Mouse (Mus musculus): ENCODE results near the gene Frmd6.

The Frmd6 gene

DNA sequence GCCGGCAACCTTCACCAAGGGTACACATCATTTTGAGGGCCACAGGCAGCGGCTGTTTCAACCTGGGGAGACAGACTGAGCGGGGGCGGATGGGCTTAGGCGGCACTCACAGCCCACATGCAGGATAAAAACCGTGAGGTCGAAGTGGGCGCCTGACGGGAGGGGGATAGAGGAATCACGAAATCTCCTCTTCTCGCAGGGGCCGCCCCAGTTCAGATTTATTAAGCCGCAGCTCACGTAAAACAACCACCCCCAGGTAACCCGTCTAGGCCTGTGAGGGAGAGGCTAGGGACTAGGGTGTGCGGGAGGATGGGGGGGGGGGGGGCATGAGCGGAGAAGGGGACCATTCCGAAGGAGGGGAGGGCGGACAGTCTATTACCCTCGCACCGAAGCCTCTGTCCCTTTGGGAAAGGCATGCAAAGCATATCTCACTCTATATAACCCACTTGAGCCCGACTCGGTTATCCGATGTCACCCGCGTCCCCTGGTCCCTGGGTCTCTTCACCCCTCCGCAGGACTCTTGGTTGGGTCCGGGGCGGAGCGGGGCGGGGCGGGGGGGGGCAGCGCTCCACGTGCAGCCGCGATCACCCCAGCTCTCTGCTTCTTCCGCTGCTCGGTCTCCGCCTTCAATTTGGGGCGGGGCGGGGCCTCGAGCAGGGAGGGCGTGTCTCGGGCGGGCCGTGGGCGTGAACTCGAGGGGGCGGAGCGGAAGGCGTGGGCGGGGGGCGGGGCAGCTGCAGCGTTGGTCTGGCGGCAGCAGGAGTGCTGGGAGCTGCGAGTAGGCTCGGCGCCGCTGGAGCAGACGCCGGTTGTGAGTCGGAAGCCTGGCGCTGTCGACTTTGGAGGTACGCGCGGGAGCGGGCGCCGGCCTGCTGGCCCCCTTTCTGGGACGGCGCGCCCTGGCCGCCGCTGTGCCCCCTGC is at the start of gene Frmd6:
TSS of gene Frmd6 (plus strand) at position 786 of the 922 bp plus-strand sequence.
- in situ Hi-C loops (cut with MboI; ENCODE audit: unreplicated experiment in 2 of 2) = loop anchor here (10.0 to 25.0 kb wide), 3 partner anchors 80 to 1638 kb away; partner anchors contain the start of genes Jkamp (in 2 of the 2), L3hypdh (in 2 of the 2), Dnaaf2 (in 1 of the 2) and Gm49383 (in 1 of the 2)

DNA sequence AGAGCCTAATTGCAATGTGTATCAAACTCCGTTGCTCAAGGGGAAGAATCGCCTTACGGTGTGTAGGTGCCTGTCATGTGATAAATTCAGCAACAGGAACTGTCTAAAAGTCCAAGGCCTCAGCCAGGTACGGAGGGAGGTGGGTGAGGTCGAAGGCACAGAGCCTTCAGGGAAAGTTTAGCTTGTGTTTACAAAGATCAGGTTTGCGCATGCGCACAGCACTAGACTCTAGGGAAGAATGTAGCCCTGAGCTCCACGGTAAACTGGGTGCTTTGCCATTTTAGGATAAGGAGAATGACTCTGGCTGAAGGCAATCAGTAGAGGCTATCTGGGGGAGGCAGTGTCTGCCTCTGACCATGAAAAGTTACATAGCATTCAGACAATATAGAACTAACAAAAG is 49.7 kb upstream of the Frmd6 start:
- in situ Hi-C loops (cut with MboI; ENCODE audit: unreplicated experiment in 2 of 2) = no loop called here

DNA sequence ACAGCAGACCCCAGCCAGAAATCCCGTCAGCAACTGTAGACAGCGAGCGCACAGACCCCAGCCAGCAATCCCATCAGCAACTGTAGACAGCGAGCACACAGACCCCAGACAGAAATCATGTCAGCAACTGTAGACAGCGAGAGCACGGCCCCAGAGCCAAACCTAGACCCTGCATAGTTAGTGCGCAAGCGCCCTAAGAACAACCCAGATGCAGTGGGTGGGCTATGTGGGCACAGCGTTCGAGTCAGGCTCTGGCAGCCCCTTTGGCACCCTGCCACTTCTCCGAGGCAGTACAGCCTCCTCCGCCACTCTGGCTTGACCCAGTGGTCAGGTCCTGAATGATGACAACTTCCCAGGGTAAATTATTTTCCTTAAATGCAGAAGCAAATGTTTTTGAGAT is 48.6 kb upstream of the Frmd6 start:
- in situ Hi-C loops (cut with MboI; ENCODE audit: unreplicated experiment in 2 of 2) = no loop called here

DNA sequence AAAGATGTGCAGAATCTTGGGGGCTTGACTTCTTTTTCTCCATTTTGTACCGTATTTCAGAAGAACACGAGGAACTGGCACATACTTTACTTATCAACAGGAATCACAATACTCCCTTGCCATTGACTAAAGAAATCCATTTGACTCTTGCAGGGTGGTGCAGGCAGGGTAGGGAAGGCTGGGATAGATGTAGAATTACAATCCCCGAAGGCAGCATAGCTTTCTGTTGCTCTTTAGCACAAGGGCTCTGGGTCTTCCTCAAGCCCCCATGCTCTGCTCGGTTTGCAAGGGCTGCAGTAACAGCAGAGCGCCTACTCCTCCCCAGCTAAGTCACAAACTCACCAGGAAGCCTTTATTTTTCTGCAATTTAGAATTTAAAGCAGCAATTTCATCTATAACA is 47.8 kb upstream of the Frmd6 start:
- in situ Hi-C loops (cut with MboI; ENCODE audit: unreplicated experiment in 2 of 2) = no loop called here

DNA sequence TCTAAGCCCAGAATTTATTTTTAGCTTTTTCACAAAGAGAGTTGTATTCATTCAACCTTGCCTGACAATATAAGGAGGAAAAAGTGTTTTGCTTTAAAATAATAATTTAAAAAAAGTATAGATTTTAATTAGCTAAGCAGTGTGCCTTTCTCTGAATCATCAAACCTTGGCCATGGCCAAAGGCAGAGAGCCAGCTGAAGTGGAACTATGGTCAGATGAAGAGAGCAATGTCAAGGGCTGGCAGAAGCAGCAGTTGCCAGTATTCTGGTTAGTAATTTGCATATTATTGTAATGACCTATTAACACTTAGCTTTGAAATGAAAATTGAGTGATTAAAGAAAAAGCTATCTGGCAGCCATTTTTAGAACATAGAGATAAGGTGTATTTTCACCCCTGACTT is 47.4 kb upstream of the Frmd6 start:
- in situ Hi-C loops (cut with MboI; ENCODE audit: unreplicated experiment in 2 of 2) = no loop called here

DNA sequence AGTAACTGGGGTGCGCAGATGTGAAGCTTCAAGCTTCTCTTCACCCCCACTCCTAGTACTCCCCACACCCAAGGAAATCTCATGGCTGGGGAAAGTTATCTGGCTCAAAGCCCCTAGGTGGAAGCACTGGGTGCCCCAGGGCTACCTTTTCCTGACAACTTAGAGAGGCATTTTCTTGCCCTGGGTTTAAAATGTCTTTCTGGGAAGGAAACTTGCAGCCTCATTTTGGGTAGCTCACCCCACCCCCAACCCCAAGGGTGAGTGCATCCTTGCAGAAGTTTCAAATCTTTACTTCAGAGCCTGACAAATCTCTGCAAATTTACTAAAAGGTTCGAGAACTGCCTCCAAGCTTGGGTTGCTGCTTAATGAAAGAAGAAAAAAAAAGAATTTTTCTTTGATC is 47.0 kb upstream of the Frmd6 start:
- in situ Hi-C loops (cut with MboI; ENCODE audit: unreplicated experiment in 2 of 2) = no loop called here

DNA sequence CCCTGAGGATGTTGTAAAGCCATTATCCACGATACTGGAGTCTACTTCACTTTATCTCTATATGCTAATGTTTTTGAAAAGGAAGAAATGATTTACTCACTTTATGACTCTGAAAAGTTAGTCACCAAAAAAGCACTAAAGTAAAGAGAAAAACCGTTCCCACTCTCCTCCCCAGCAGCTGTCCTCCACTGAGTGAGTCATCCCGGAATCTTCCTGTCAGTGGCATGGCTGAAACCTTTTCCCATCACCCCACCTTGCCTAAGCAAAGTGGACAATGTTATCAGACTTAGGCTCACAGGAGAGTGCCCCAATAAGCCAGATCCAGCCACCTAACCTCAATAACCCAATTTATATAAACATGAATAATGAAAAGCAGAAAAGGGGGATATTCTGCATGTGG is 46.6 kb upstream of the Frmd6 start:
- in situ Hi-C loops (cut with MboI; ENCODE audit: unreplicated experiment in 2 of 2) = no loop called here

DNA sequence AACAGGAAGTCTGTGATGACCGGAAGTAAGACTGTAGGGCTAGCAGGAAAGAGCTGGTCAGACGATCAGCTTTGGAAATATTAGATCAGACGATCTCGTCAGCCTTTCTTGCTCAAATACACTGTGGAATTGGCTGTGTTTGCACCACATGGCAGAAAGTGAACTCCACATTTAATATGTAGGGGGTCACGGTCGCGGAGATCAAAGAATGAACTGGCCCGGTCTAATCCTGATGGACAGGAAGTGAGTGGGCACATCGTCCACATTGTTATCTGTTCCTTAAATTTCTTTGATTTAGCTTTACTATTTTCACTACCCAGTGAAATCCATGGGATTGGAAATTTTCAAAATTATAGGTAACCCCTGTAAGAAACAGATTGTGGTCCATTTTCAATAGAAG is 42.3 kb upstream of the Frmd6 start:
- in situ Hi-C loops (cut with MboI; ENCODE audit: unreplicated experiment in 2 of 2) = no loop called here

DNA sequence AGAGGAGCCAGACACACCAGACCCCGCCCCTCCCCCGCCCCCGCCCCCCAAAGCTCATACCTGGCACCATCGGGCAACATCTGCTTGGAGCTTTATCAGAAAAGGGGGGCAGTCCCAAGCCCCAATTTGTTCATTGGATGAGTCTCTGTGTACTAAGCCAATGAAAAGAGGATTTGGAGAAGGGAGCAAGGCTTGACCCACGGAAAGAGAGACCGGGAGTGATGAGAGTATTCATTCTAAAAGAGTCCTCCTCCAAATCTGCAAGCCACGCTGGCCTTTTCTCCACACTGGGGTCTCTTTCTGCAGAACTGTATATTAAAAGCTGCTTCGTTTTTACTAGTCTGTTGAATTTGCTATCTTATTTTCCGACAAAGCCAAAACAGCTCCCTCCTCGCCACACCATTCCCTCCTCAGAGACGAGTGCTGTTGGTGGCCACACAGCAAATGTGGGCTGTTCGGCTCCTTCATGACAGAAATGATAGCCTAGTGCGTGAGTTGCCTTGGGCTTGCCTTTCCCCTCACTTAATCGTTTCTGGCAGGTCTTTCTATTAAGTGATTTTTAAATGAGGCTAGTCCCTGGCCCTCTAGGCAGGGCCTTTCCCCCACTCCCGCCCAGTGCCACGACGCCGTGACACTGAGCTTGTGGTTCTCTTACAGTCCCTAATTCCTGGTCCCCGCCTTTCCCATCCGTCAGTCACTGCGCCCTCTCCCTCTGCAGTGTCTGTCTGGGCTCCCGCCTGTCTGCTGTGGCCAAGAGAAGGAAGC is 41.7 kb upstream of the Frmd6 start:
- in situ Hi-C loops (cut with MboI; ENCODE audit: unreplicated experiment in 2 of 2) = no loop called here

DNA sequence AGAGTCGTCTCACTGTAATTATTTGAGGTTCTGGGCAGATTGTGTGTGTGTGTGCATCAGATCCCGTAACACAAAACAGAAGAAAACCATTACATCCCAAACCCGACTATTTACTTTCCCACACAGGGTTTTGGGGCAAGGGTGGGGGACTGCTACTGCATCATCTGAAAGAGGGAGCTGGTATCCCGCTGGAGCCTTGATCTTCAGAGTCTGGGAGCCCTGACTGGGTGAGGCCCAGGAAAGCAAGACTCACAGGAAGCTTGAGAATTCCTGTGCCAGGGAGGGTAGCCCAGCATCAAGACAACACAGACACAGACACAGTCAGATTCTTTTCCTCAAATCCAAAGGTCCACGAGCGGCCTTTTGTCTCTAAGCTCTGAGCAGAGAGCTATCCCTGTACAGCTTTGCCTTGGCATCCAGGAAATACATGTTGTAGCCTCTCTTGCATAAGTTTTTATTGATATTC is 41.0 kb upstream of the Frmd6 start:
- in situ Hi-C loops (cut with MboI; ENCODE audit: unreplicated experiment in 2 of 2) = no loop called here

DNA sequence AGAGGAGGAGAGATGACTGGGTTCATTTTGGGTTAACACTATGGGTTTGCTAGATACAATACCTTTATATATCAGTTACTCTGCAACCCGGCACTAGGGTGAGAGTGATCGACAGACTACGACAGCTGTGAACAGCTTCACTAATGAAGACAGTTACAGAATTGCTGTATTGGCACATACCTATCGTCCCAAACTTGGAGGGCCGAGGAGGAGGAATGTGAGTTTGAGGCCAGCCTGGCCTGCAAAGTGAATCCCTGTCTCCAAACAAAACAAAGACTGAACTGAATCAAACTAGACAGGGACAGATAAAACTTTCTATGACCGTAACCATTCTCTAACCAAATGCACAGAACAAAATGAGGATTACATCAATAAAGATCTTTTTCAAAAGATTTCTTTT is 36.0 kb upstream of the Frmd6 start:
- in situ Hi-C loops (cut with MboI; ENCODE audit: unreplicated experiment in 2 of 2) = no loop called here

DNA sequence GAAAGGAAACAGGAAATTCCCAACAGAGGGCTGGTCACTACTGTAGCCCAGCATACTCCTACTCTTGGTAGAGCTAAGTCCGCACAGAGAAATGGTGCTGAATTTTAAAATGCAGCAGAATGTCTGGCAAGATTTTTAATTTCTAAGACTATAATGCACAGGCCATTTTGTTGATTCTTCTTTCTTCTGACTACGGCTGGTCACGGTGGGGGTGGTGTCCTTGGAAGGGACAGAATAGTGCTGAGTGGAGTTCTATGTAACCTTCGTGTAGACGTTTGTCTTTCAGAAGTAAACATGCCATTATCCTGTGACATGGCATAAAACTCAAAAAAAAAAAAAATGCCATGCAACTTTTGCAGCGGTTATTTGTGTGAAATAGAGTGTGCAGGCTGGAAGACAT is 32.0 kb upstream of the Frmd6 start:
- in situ Hi-C loops (cut with MboI; ENCODE audit: unreplicated experiment in 2 of 2) = no loop called here

DNA sequence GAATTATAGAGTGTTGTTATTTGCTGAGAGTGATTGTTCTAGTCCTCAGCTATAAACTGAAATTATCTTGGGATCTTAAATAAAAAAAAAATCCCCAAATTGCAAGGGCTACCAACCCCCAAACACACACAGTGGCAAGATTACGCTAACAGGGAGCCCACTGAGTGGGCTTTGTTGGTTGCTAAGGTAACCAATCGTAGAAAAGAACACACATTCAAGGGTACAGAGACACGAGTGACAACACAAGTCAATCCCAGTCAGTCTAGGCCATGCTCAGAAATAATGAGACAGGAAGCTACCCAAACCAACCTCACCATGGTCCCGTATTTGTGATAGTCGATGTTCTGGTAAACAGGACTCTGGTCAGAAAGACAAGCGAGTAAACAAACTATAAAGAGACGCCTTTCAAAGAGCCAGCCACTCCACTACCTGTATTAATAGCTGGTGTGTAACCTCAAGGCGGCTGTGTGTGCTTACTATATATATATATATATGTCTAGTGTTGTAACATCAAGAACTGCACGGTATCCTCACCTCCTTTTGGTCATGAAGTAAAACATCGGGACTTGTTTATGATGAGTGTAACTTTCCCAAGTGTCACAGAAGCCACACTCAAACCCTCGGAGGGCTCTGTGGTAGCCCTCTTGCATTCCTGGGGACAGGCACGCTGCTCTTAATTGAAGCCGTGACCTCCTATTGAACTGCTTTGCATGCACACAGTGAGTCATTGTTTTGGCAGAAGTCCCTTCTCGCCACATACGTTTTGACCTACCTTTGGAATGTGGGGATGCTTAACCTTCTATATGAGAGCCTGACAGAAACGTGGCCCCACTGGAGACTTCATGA is 30.5 kb upstream of the Frmd6 start:
- in situ Hi-C loops (cut with MboI; ENCODE audit: unreplicated experiment in 2 of 2) = no loop called here

DNA sequence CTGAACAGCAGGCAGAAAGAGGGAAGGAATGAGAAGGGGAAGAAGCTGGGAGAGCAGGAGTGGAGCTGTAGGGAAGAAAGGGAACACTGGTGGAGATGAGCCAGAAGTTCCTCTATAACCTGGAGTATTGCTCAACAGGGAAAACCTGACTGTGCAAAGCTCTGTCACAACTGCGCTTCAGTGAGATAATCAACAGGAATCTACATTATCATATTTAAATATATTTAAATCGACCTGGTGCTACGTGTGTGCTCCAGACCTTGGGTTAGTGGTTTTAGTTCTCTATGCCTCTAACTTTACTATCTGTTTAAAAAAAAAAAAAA is 30.0 kb upstream of the Frmd6 start:
- in situ Hi-C loops (cut with MboI; ENCODE audit: unreplicated experiment in 2 of 2) = no loop called here

DNA sequence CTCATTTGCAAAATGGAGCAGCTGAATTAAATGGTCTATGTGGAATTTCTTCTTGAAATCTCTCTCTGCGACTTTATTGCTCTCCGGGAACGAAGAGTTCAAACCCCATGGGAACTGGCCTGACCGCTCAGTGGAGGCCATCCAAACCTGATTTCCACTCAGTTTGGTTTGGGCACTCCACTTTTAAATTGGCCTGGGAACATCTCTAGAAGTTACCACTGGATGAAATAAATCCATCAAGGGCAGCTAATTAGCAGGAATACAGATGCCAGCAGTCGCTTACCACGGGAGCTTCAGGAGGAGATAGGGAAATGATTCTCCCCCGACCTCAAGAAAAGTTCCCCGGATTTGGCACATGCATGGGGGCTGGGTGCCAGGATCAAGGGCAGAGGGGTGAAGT is 26.8 kb upstream of the Frmd6 start:
- in situ Hi-C loops (cut with MboI; ENCODE audit: unreplicated experiment in 2 of 2) = no loop called here

DNA sequence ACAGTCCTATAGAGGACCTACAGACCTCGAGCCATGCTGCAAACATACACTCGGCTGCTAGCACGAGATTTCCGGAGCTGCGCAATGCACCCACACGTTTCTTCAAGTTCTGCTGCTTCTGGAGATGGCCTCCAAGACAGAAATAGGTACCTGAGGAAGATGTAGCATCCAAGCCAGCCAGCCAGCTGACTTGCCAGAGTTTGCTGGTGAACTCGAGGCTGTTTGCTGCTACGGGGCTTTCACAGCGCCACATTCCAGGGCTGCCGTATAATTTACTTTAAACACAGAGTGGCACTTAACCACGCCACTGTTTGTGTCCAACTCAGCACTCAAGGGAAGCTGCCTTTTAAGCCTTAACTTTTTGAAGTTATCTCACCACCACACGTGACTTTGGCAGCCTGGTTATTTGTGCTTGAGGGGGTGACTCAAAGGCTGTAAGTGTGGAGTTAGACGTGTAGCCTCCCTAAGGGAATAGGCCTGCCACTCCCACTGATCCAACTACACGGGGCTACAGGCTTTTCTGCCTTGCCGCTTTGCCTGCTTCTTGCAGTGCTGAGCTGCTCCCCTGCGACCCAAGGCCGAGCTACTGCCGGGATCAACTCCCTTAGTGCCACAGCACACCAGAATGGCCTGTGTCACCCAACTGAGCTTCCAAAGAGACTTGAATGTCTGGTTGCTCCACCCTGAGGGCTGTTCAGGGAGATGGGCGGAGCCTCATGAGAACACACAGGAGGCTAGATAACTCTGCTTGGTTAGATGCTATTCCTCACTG is 25.9 kb upstream of the Frmd6 start:
- in situ Hi-C loops (cut with MboI; ENCODE audit: unreplicated experiment in 2 of 2) = loop anchor here (25.0 kb wide), 1 partner anchor 1288 kb away; the partner anchor contains the start of genes Jkamp (in 2 of the 2) and L3hypdh (in 2 of the 2)

DNA sequence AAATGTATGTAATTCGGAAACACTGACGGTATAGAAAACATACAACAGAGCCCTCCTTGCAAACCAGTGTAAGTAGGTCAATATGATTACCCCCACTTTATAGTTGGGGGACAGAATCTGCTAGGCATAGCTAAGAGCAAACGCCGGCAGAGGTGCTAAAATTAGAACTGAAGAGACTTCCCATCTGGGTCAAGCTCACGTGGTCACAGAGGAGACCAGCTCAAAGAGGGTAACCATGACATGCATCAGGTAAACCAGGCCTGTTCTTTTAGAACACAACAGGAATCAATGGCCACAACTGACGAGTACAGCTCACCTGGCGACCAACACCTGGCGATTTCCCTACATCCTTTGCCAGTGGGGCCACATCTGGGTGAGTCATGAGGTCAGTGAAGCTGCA is 25.2 kb upstream of the Frmd6 start:
- in situ Hi-C loops (cut with MboI; ENCODE audit: unreplicated experiment in 2 of 2) = loop anchor here (25.0 kb wide), 1 partner anchor 1287 kb away; the partner anchor contains the start of genes Jkamp (in 2 of the 2) and L3hypdh (in 2 of the 2)

DNA sequence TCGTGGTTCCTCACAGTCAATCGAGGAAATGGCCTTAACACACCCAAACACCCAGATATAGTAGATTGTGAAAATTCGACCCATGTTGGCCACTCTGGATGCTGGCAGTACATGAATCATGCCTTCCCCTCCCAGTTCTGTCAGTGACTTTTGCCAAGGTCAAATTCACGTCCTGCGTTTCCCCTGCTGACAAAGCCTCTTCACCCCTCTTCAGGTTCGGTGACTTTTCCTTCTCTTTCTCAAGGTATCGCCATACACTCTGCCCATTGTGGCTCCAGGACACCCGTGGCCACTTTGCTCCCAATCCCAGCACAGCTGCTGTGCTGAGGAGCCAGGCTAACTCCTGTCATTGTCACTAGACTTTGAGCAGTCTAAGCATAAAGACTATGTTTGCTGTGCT is 24.0 kb upstream of the Frmd6 start:
- in situ Hi-C loops (cut with MboI; ENCODE audit: unreplicated experiment in 2 of 2) = loop anchor here (25.0 kb wide), 1 partner anchor 1286 kb away; the partner anchor contains the start of genes Jkamp (in 2 of the 2) and L3hypdh (in 2 of the 2)

DNA sequence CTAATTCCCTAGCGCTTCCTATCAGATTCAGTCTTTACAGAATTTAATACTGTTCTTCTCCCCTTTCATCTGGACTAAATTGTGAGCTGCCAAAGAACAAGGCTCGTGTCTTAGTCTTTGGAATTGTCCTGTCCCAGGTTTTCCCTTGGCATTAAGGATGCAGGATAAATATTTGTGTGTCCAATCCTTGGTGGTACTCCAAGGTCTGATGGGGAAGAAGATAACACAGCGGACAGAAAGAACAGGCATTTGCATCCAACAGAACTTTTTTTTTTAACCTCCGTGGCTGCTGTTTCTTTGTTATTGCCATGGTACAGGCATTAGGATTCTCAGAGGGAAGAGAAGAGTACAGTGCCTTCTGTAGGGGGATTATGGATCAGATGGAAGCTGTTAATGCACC is 21.8 kb upstream of the Frmd6 start:
- in situ Hi-C loops (cut with MboI; ENCODE audit: unreplicated experiment in 2 of 2) = loop anchor here (25.0 kb wide), 1 partner anchor 1284 kb away; the partner anchor contains the start of genes Jkamp (in 2 of the 2) and L3hypdh (in 2 of the 2)

Measured in v-Abl transformed pro-B cells (cell line).